Mouse (Mus musculus) ES-E14 (cell line): ENCODE results near the gene Nr5a2. TPM values are rescaled to one million over a fixed set of nuclear protein-coding genes. Genes with fewer than 3 reads are reported as not detected.

Source experiments
- DNase-seq: peaks from one replicate; pipeline ENCODE4 v3.0.0-alpha.2; 2013; ENCODE audit warnings: low read depth, low spot score
- H3K27ac ChIP-seq: 2 replicates; pipeline ENCODE4 v1.5.1; 2012; ENCODE audit warnings: low read depth, mild to moderate bottlenecking, low read length, moderate library complexity, mixed read lengths; ENCODE audit not compliant: poor library complexity, insufficient read depth, severe bottlenecking
- H3K36me3 ChIP-seq: 2 replicates; pipeline ENCODE4 v1.6.1; 2012; ENCODE audit warnings: mild to moderate bottlenecking, low read length, moderate library complexity, mixed read lengths; ENCODE audit not compliant: control insufficient read depth, poor library complexity, insufficient read depth, severe bottlenecking
- H3K4me1 ChIP-seq, 2 experiments: fragments of 150-350 bp in 1 of 2; sonication (generic) in 1 of 2; 2 replicates each; pipeline ENCODE4 v1.6.1; 2012; ENCODE audit warnings: low read length in 2 of 2, mild to moderate bottlenecking in 1 of 2, mixed read lengths in 1 of 2; ENCODE audit not compliant: control insufficient read depth in 2 of 2, insufficient read depth in 2 of 2, poor library complexity in 1 of 2
- H3K4me3 ChIP-seq, 2 experiments: fragments of 150-350 bp in 1 of 2; sonication (generic) in 1 of 2; 2 replicates each; pipeline ENCODE4 v1.5.1; 2012; ENCODE audit warnings: low read length in 2 of 2, low read depth in 1 of 2, mild to moderate bottlenecking in 1 of 2, mixed read lengths in 1 of 2; ENCODE audit not compliant: insufficient read depth in 1 of 2, poor library complexity in 1 of 2, severe bottlenecking in 1 of 2
- H3K9ac ChIP-seq: 2 replicates; pipeline ENCODE4 v1.6.1; 2012; ENCODE audit warnings: low read depth, mild to moderate bottlenecking, low read length, mixed read lengths; ENCODE audit not compliant: poor library complexity, insufficient read depth, severe bottlenecking
- H3K9me3 ChIP-seq: fragments of 150-350 bp; sonication (generic); 2 replicates; pipeline ENCODE4 v1.6.1; 2012; ENCODE audit warnings: low read depth, mild to moderate bottlenecking, low read length; ENCODE audit not compliant: control insufficient read depth, insufficient read depth
- CHD2 ChIP-seq: IDR thresholded peaks from 2 replicates; pipeline ENCODE4 v1.6.1; 2014; ENCODE audit warnings: mild to moderate bottlenecking, low read depth, low read length, inconsistent platforms
- HCFC1 ChIP-seq: IDR thresholded peaks from 2 replicates; pipeline ENCODE4 v1.6.1; 2012; ENCODE audit warnings: low read length, inconsistent platforms, borderline replicate concordance; ENCODE audit not compliant: insufficient read depth
- MAFK ChIP-seq: IDR thresholded peaks from 2 replicates; pipeline ENCODE4 v1.6.1; 2014; ENCODE audit warnings: mild to moderate bottlenecking, low read depth, low read length, inconsistent platforms; ENCODE audit not compliant: insufficient read depth
- ZC3H11A ChIP-seq: IDR thresholded peaks from 2 replicates; pipeline ENCODE4 v1.6.1; 2012; ENCODE audit warnings: low read depth, mild to moderate bottlenecking, inconsistent platforms, low read length, borderline replicate concordance
- ZNF384 ChIP-seq: IDR thresholded peaks from 2 replicates; pipeline ENCODE4 v1.6.1; 2012; ENCODE audit warnings: low read depth, low read length, inconsistent platforms
- in situ Hi-C, 2 experiments: fragments of 600-800 bp; cut with MboI; formaldehyde crosslinking; loops; one replicate each; pipeline ENCODE4 v1.15.1; 2025; ENCODE audit warnings: low sequenced_read_pairs in 2 of 2, inconsistent platforms in 1 of 2; ENCODE audit not compliant: unreplicated experiment in 2 of 2
- total RNA-seq: library from RNA; depleted of rRNA; stranded (reverse); fragments of 300-350 nt; gene quantifications from 2 replicates; pipeline ENCODE4 v1.2.3, GENCODE M21; 2012

Nr5a2 gene
- total RNA-seq, 1 experiment: 24.6 TPM

DNA sequence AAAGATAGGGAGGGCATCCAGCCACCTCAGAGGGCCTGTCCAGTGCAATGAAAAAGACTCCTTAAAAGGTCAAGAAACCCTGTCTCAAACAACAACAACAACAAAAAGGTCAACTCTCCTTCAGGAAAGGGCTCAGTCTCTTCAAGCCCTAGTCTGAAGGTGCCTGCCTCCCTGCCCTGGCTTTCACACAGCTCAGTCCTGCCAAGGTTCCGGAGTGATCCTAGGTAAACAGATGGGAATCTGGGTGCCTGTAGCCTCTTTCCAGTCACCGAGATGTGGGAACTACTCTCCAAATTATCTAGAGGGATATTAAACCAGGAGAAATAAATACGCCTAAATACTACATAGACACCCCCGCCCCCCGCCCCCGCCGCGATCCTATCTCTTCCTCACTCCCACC lies 2.6 kb downstream of the Nr5a2 start:
- in situ Hi-C loops: no loop called here
- H3K9me3 ChIP-seq: no peaks in the 10 kb centered on the region
- no peak for DNase-seq
- peaks cover 4 to 15% of the 10 kb centered on the region in 2 experiments; a peak in 3 of 4 replicates for H3K4me1 ChIP-seq
- H3K36me3 ChIP-seq: no peaks in the 10 kb centered on the region
- peak overlapping the region; percentile 46 to 55 for H3K4me3 ChIP-seq
- TF ChIP-seq MAFK (no peak), CHD2 (no peak), ZNF384 (no peak), ZC3H11A (no peak), HCFC1 (no peak)
- peak overlapping the region; percentile 67; the same call in 1 of the 2 replicates for H3K27ac ChIP-seq
- no peak overlapping the region; the same call in 1 of the 2 replicates for H3K9ac ChIP-seq

GRCm38 (mm10) chr1:136954108-136954494 lies 6.1 kb downstream of the Nr5a2 start:
- DNase-seq: no peak
- TF ChIP-seq ZNF384: no peak
- no peak for TF ChIP-seq HCFC1
- no peak for TF ChIP-seq ZC3H11A
- TF ChIP-seq MAFK: no peak
- no peak for TF ChIP-seq CHD2
- in situ Hi-C loops: no loop called here

GRCm38 (mm10) chr1:136953444-136954107 lies 6.7 kb downstream of the Nr5a2 start:
- in situ Hi-C loops: no loop called here
- Histone ChIP-seq H3K4me1 (peaks cover 4 to 18% of the 10 kb centered on the region in 2 experiments; a peak in 3 of 4 replicates), H3K9me3 (no peaks in the 10 kb centered on the region), H3K4me3 (peak overlapping the region; percentile 70 to 71), H3K9ac (no peak overlapping the region), H3K36me3 (peaks cover 1% of the 10 kb centered on the region; the same call in 1 of the 2 replicates), H3K27ac (peak overlapping the region; percentile 85; the same call in 1 of the 2 replicates)
- peak; percentile 84 for DNase-seq
- peak; percentile 96 for TF ChIP-seq ZNF384
- TF ChIP-seq CHD2: no peak; the same call in 1 of the 2 replicates

More at GRCm38 (mm10) chr1:136954108-136954494, 6.1 kb downstream of the Nr5a2 start:
- peak overlapping the region; percentile 2 to 18; a peak in 2 of 4 replicates for H3K4me3 ChIP-seq
- H3K36me3 ChIP-seq: no peaks in the 10 kb centered on the region
- H3K27ac ChIP-seq: peak overlapping the region; percentile 85; the same call in 1 of the 2 replicates
- no peaks in the 10 kb centered on the region for H3K9me3 ChIP-seq
- H3K9ac ChIP-seq: no peak overlapping the region
- peaks cover 4 to 18% of the 10 kb centered on the region in 2 experiments; a peak in 3 of 4 replicates for H3K4me1 ChIP-seq

DNA sequence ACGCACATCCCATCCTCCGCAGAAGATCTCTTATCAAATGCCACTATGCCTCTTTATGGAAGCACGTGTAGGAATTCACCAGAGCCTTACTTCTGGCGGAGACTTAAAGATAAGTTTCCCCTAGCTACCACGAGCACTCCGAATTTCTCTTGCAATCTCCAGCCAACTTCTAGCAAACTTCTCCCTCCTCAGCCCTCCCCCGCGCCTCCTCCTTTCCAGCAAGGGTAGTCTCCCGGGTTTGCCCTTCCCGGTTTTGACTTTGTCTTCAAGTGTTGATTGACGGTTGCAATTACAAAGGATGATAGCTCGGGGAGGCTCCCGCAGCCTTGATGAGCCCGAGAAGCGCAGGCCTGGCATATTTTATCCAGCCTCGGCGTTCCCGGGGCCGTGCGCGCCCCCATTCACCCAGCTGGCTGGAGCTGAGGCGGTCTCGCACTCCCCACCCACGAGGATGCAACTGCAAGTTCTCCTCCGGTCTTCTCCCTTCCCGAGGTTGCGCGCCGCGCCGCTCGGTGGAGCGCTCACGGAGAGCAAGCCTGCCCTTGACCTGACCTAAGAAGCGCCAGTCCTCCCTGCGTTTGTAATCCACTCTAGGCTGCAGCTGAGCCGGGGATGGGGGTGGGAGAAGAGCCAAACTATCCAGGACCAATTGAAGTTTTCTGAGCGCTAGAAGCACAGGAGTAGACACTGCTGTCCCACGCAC lies 7.5 kb downstream of the Nr5a2 start:
- Histone ChIP-seq H3K27ac (peak overlapping the region; percentile 85), H3K9ac (peak overlapping the region; percentile 72), H3K36me3 (peaks cover 8% of the 10 kb centered on the region; the same call in 1 of the 2 replicates), H3K4me3 (peak overlapping the region; percentile 70 to 71), H3K9me3 (no peaks in the 10 kb centered on the region), H3K4me1 (peaks cover 4 to 16% of the 10 kb centered on the region in 2 experiments; a peak in 3 of 4 replicates)
- TF ChIP-seq ZNF384: no peak; the same call in 1 of the 2 replicates
- TF ChIP-seq HCFC1: peak; percentile 40; the same call in 1 of the 2 replicates
- peak; percentile 75 for DNase-seq
- in situ Hi-C loops: no loop called here
